Mouse (Mus musculus) brain, embryonic 14.5 days (tissue): Measurements from ENCODE around the gene Rgma.

Source experiments
- CTCF ChIP-seq: fragments of 200-500 bp; IDR thresholded peaks from 2 replicates; pipeline ENCODE4 v1.5.1; 2012; ENCODE audit warnings: inconsistent platforms, mild to moderate bottlenecking, moderate library complexity, borderline replicate concordance; ENCODE audit not compliant: insufficient read depth, insufficient read length; ENCODE audit errors: extremely low read depth
- POLR2A ChIP-seq: fragments of 200-500 bp; IDR thresholded peaks from 2 replicates; pipeline ENCODE4 v1.6.1; 2012; ENCODE audit warnings: mild to moderate bottlenecking, inconsistent platforms, borderline replicate concordance; ENCODE audit not compliant: poor library complexity, insufficient read depth, insufficient read length, severe bottlenecking; ENCODE audit errors: extremely low read depth

DNA sequence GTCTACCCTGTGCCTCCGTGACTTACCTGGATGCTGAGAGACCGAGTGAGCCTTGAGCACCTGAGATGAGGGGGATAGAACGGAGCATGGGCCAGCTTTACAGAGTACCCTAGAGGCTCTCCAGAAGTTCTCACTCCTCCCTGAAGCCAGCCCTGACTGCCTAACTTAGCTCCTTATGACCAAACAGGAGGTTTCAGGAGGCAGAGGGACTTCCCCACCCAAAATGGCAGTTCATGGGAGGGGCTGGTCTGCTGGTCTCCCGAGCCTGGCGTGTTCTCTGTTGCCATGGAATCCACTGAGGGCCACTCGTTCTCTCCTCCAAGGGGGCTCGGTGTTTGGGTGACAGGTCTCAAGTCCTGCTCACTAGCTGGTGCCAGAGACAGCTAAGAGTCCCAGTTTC, 36.2 kb downstream of the Rgma start:
- no peak for TF ChIP-seq CTCF
- no peak for TF ChIP-seq POLR2A
